Mouse (Mus musculus) retina, adult 2 months (tissue): ENCODE results near the gene Mroh2b.

Experiments
- DNase-seq: peaks from one replicate; pipeline ENCODE4 v3.0.0-alpha.2; 2012; ENCODE audit warnings: low read depth, low spot score

The Mroh2b gene

GRCm38 (mm10) chr15:4898437-4898836, at the start of gene Mroh2b:
Gene Mroh2b (plus strand): TSS chr15:4898737.
- DNase-seq: no peak

GRCm38 (mm10) chr15:4850015-4850414, 48.5 kb upstream of the Mroh2b start:
- no peak for DNase-seq

GRCm38 (mm10) chr15:4894962-4895361, 3.6 kb upstream of the Mroh2b start:
- no peak for DNase-seq

GRCm38 (mm10) chr15:4934731-4935130, 36.2 kb downstream of the Mroh2b start:
- DNase-seq: no peak

GRCm38 (mm10) chr15:4973355-4973754, 74.8 kb downstream of the Mroh2b start:
- no peak for DNase-seq

GRCm38 (mm10) chr15:5002903-5003302, 104.4 kb downstream of the Mroh2b start:
- DNase-seq: no peak

- DNase-seq: no peak
Observed at GRCm38 (mm10) chr15:5003503-5004196, 105.1 kb downstream of the Mroh2b start.

GRCm38 (mm10) chr15:5009644-5010107, 111.1 kb downstream of the Mroh2b start:
- DNase-seq: no peak
